Mouse (Mus musculus): ENCODE results near the gene Zfp239.
"Not testable (repeated sequence)": the region's sequence is repeated elsewhere in the genome, so short reads cannot be mapped to it uniquely, and the experiment has no call there.

The Zfp239 gene

GRCm38 (mm10) chr6:117861848-117862247 lies at the start of gene Zfp239:
Zfp239 (plus strand) TSS chr6:117862100.
- DNase-seq, result no peak

GRCm38 (mm10) chr6:117814681-117815080 lies 47.2 kb upstream of the Zfp239 start:
- DNase-seq, result no peak

- DNase-seq, result no peak
These were observed 44.8 kb upstream of the Zfp239 start for GRCm38 (mm10) chr6:117817108-117817541.

GRCm38 (mm10) chr6:117820327-117820726 lies 41.6 kb upstream of the Zfp239 start:
- DNase-seq, result no peak

- DNase-seq, result peak; percentile 54
These were observed 36.5 kb upstream of the Zfp239 start for GRCm38 (mm10) chr6:117825369-117825768.

- peak; percentile 26 for DNase-seq
These were observed 33.6 kb upstream of the Zfp239 start for GRCm38 (mm10) chr6:117828273-117828672.

GRCm38 (mm10) chr6:117840686-117841510 lies 21.0 kb upstream of the Zfp239 start, which contains the start of gene Zfp637:
Zfp637 (plus strand) TSS chr6:117841180.
- DNase-seq, result peak; percentile 88

- DNase-seq, result no peak
These were observed 20.4 kb upstream of the Zfp239 start for GRCm38 (mm10) chr6:117841511-117841955.

- DNase-seq, result no peak
These were observed 17.3 kb upstream of the Zfp239 start for GRCm38 (mm10) chr6:117844597-117844996.

GRCm38 (mm10) chr6:117846671-117847070 lies 15.2 kb upstream of the Zfp239 start:
- DNase-seq, result not testable (repeated sequence)

GRCm38 (mm10) chr6:117847772-117848171 lies 14.1 kb upstream of the Zfp239 start:
- no peak for DNase-seq

GRCm38 (mm10) chr6:117848577-117848976 lies 13.3 kb upstream of the Zfp239 start:
- no peak for DNase-seq

GRCm38 (mm10) chr6:117851747-117852146 lies 10.2 kb upstream of the Zfp239 start:
- DNase-seq, result no peak

GRCm38 (mm10) chr6:117857990-117858389 lies 3.9 kb upstream of the Zfp239 start:
- DNase-seq, result no peak

- no peak for DNase-seq
These were observed 565 bp downstream of the Zfp239 start for GRCm38 (mm10) chr6:117862465-117862864.

GRCm38 (mm10) chr6:117862899-117863620 lies 1.2 kb downstream of the Zfp239 start:
- peak; percentile 61 for DNase-seq

GRCm38 (mm10) chr6:117863751-117864150 lies 1.9 kb downstream of the Zfp239 start:
- DNase-seq, result no peak

- DNase-seq, result no peak
These were observed 6.3 kb downstream of the Zfp239 start for GRCm38 (mm10) chr6:117868187-117868586.

- no peak for DNase-seq
These were observed 9.1 kb downstream of the Zfp239 start for GRCm38 (mm10) chr6:117871034-117871433.

- not testable (repeated sequence) for DNase-seq
These were observed 11.6 kb downstream of the Zfp239 start for GRCm38 (mm10) chr6:117873450-117873849.

GRCm38 (mm10) chr6:117874621-117875281 lies 12.9 kb downstream of the Zfp239 start:
- DNase-seq, result no peak

- DNase-seq, result no peak
These were observed 17.0 kb downstream of the Zfp239 start for GRCm38 (mm10) chr6:117878700-117879407.
